10 mouse cellular contexts compared by ENCODE assay signal in genomic region chr9:61379016-61379634, GRCm38 (mm10). TPM values are rescaled to one million over a fixed set of nuclear protein-coding genes. Genes with fewer than 3 reads are reported as not detected.
DNase-seq lines count a peak whose midpoint lies in the region; ATAC-seq and TF ChIP-seq lines count a peak whose summit lies in the region.
"Had no signal": no experiment of that assay in that cellular context is flagged by ENCODE, and none has a peak within 500 bp of the region (broad histone marks: within the 10 kb centered on the region; RNA-seq: fewer than 3 reads in every experiment).

No protein-coding gene starts in this region.

- H3ac ChIP-seq in myocyte (ENCODE audit: control insufficient read depth, insufficient read length): no peak overlapping the region

- peaks cover 55% of the 10 kb centered on the region for H3K36me3 ChIP-seq in kidney, embryonic 15.5 days
- peaks cover 47% of the 10 kb centered on the region; the same call in 1 of the 2 replicates for H3K36me3 ChIP-seq in forebrain, embryonic 14.5 days (ENCODE audit: control insufficient read depth, insufficient read depth, low read length)
- H3K36me3 ChIP-seq in myocyte (ENCODE audit: control insufficient read depth, insufficient read depth): peaks cover 13% of the 10 kb centered on the region

- 57% methylated on average over 11 of the region's 11 CpGs for WGBS in kidney, embryonic 15.5 days
- WGBS in forebrain, embryonic 14.5 days: 54% methylated on average over 11 of the region's 11 CpGs

- peaks cover 8% of the 10 kb centered on the region; the same call in 1 of the 2 replicates for H3K27me3 ChIP-seq in kidney, embryonic 15.5 days
- H3K27me3 ChIP-seq in forebrain, embryonic 14.5 days (replicated peaks; ENCODE audit: control insufficient read depth, insufficient read depth, low read length): no peaks in the 10 kb centered on the region
- no peaks in the 10 kb centered on the region for H3K27me3 ChIP-seq in myocyte (ENCODE audit: control insufficient read depth, insufficient read depth, insufficient read length)

- peak; percentile 81 to 86 for DNase-seq in kidney, adult 8-10 months
- DNase-seq in forebrain, embryonic 14.5 days (ENCODE audit: low spot score): no peak
- peak; percentile 66 to 86 for DNase-seq in kidney, postnatal 25 days
- no peak for DNase-seq in ovary, postnatal 10 days (ENCODE audit: low spot score)
- no peak for DNase-seq in gastrocnemius, adult 8-10 months (ENCODE audit: low spot score in 2 of 2)
- DNase-seq in adipocyte (ENCODE audit: low spot score): no peak
- DNase-seq: gastrocnemius, postnatal 10 days had no signal

- H3K27ac ChIP-seq in kidney, embryonic 15.5 days: no peak overlapping the region
- H3K27ac ChIP-seq in forebrain, embryonic 14.5 days (ENCODE audit: low read depth, low read length): no peak overlapping the region

- TF ChIP-seq POLR2A in myocyte (IDR thresholded peaks at IDR 0.05; ENCODE audit: insufficient read length, low read depth): no peak

- ATAC-seq in kidney, embryonic 15.5 days (replicated peaks; ENCODE audit: low FRiP score): no peak
- no peak for ATAC-seq in forebrain, embryonic 14.5 days
- ATAC-seq: activated CD4-positive, CD25-positive, alpha-beta regulatory T cell, adult 4 months had no signal

- no peak overlapping the region for H3K9ac ChIP-seq in kidney, embryonic 15.5 days
- H3K9ac ChIP-seq in forebrain, embryonic 14.5 days (ENCODE audit: low read length): peak overlapping the region; percentile 32

- no peak overlapping the region for H3K4me2 ChIP-seq in kidney, embryonic 15.5 days
- peak overlapping the region; percentile 91 for H3K4me2 ChIP-seq in forebrain, embryonic 14.5 days (ENCODE audit: low read length)
- H3K4me2 ChIP-seq in myocyte (ENCODE audit: low read depth): peak overlapping the region; percentile 96

- peaks cover 74% of the 10 kb centered on the region for H3K79me2 ChIP-seq in myocyte (ENCODE audit: control insufficient read depth, insufficient read depth)

- peaks cover 86% of the 10 kb centered on the region for H3K4me1 ChIP-seq in kidney, embryonic 15.5 days
- H3K4me1 ChIP-seq in forebrain, embryonic 14.5 days (ENCODE audit: control insufficient read depth, insufficient read depth, low read length): peaks cover 84% of the 10 kb centered on the region

- no peaks in the 10 kb centered on the region for H3K9me3 ChIP-seq in kidney, embryonic 15.5 days (replicated peaks)
- no peaks in the 10 kb centered on the region for H3K9me3 ChIP-seq in forebrain, embryonic 14.5 days (replicated peaks; ENCODE audit: control insufficient read depth, low read length)

- no peak overlapping the region for H3K4me3 ChIP-seq in kidney, embryonic 15.5 days (replicated peaks)
- no peak overlapping the region for H3K4me3 ChIP-seq in forebrain, embryonic 14.5 days (ENCODE audit: low read depth, low read length)
- H3K4me3 ChIP-seq in myocyte: no peak overlapping the region

TF ChIP-seq in myocyte, 11 proteins besides CTCF, POLR2A, EP300 and RAD21:
- TF ChIP-seq CEBPB (IDR thresholded peaks at IDR 0.05; ENCODE audit: insufficient read depth, poor library complexity, severe bottlenecking) (no peak), TCF12 (IDR thresholded peaks at IDR 0.05; ENCODE audit: insufficient read depth, poor library complexity, severe bottlenecking) (no peak), E2F4 (IDR thresholded peaks at IDR 0.05; ENCODE audit: insufficient read depth) (no peak), USF1 (IDR thresholded peaks at IDR 0.05; ENCODE audit: low read depth) (no peak), TCF3 (IDR thresholded peaks at IDR 0.05; ENCODE audit: insufficient read length, low read depth) (no peak), POLR2AphosphoS2 (IDR thresholded peaks at IDR 0.05; ENCODE audit: insufficient read length, low read depth) (no peak), MAX (IDR thresholded peaks at IDR 0.05; ENCODE audit: low read depth) (no peak), MYOD1 (IDR thresholded peaks at IDR 0.05; ENCODE audit: control insufficient read depth in 1 of 3, insufficient read length in 2 of 3, low read depth in 2 of 3) (peak in 1 of 3 experiments; percentile 18)
TF ChIP-seq in myocyte: peak in this region for 1.

RNA-seq across cellular contexts. Expression of gene Tle3, which starts 7.0 kb away (rescaled TPM):
- 26.1 and 30.9 TPM in 2 replicates for polyA plus RNA-seq in kidney, embryonic 15.5 days (2015; fragmentation: Nextera tagmentation; extraction: Ambion mirVana)
- 28.1 and 30.1 TPM in 2 replicates for polyA plus RNA-seq in forebrain, embryonic 14.5 days (2014; fragmentation: Nextera tagmentation; extraction: Ambion mirVana)
- 62.1 TPM for polyA plus RNA-seq in myocyte (2012; fragmentation: generic; extraction: Trizol)
- 1 to 10 TPM; 3.2 to 6.7 (median 4.3) TPM for total RNA-seq in gastrocnemius, adult 8-10 months (2022)

Comparison
In these comparisons a context has a peak if more than half of its experiments do, and no peak if none do; other contexts are left out.
1. DNase-seq: peak in kidney, adult 8-10 months (2 of 2) and kidney, postnatal 25 days (2 of 2); none in forebrain, embryonic 14.5 days (single experiment), ovary, postnatal 10 days (single experiment), gastrocnemius, adult 8-10 months (0 of 2) and adipocyte (single experiment).